Mouse (Mus musculus) embryo, embryonic 11 days (tissue): Measurements from ENCODE around the gene Usp13.

Experiments
- DNase-seq: peaks from one replicate; pipeline ENCODE4 v3.0.0-alpha.2; 2015

The Usp13 gene

GRCm38 (mm10) chr3:32939802-32940501 is 122.6 kb downstream of the Usp13 start:
- no peak for DNase-seq

- DNase-seq: no peak
Observed at GRCm38 (mm10) chr3:32947486-32947885, 130.1 kb downstream of the Usp13 start.

- DNase-seq: no peak
Observed at GRCm38 (mm10) chr3:32951382-32951781, 134.0 kb downstream of the Usp13 start.

GRCm38 (mm10) chr3:32961494-32961893 is 144.1 kb downstream of the Usp13 start:
- DNase-seq: no peak

- DNase-seq: peak; percentile 60
Observed at GRCm38 (mm10) chr3:32965528-32965927, 148.2 kb downstream of the Usp13 start.

DNA sequence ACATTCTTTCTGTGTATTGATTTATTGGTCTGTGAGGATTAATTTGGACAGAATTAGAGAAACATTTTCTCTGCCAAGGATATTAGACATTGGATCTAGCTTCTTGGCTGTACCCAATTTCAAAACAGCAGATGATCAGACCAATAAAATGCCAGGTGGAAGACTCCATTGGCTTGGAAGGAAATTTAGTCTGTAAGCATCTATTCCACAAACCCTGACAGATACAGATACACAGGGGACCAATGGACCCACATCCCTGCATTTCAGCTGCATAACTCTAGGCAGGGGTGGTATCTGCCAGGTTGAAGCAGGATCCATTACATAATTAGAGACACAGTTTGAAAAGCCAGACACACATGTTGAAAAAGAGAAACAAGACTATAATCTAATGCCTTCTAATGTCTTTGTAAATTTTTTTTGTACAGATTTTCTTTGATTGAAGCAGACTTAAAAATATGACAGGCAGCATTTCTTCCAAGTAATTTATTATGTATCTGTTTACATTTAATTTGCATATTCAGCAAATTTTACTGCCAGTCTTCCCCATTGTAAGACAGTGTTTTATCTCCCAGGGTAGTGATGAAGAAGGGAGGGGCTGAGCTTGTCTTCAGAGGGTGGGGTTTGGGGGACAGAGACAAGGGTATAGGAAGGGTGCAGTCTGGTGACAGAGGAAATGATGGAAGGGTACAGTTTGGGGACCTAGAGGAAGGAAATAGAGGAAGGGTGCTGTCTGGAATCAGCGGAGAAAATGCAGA is 151.5 kb downstream of the Usp13 start:
- DNase-seq: no peak

- DNase-seq: no peak
Observed at GRCm38 (mm10) chr3:32970257-32970656, 152.9 kb downstream of the Usp13 start.

- peak; percentile 8 for DNase-seq
Observed at GRCm38 (mm10) chr3:32979238-32979637, 161.9 kb downstream of the Usp13 start.

DNA sequence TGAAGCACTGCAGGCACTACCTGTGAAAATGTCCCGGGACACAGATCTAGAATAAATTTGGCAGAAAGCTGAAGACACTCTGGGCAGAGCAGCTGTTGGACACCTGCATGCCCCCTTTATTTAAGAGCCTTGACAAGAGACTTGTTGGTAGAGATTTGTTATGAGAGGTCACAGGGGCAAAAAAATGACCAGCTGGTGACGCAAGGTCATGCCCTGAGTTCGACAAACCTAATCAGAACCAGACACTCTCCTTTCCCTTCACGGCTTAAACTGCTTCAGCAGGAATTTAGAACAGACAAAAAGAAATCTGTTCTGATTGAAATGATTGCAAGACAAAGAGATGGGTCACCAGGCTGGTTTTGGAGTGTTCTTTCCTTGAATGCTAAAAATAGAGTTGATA is 162.6 kb downstream of the Usp13 start:
- DNase-seq: peak; percentile 54

- DNase-seq: peak; percentile 63
Observed at GRCm38 (mm10) chr3:32985141-32985540, 167.8 kb downstream of the Usp13 start.
